Mouse (Mus musculus): ENCODE measurements around the gene Eif2s2. TPM values are rescaled to one million over a fixed set of nuclear protein-coding genes. Genes with fewer than 3 reads are reported as not detected.

Eif2s2 gene
- polyA plus RNA-seq, 1 experiment from 2014 or later: 106 TPM

DNA sequence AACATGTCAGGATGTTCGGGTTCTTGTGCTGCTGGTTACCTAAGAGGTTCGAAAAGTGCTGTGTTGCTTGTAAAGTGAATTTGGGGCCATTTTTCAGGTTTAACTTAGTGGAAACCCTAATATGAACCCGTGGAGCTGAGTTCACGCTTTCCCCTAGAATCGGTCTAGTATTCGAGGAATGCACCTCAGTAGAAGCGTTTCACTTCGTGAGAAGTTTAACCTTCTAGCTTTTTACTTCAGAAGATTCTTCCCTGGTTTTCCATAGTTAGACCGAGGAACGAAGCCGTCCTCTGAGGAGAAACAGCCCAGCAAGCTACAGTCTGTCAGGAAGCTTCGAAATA, 280 bp upstream of the Eif2s2 start:
- H3K27ac ChIP-seq: peak overlapping the region; percentile 50; the same call in 1 of the 2 replicates
- H3K36me3 ChIP-seq: peaks cover 14% of the 10 kb centered on the region
- ATAC-seq (ENCODE audit: low read depth): peak; percentile 2; the same call in 1 of the 2 replicates
- peak overlapping the region; percentile 73 for H3K9ac ChIP-seq
- 11% methylated on average over 12 of the region's 12 CpGs for WGBS (ENCODE audit: insufficient replicate concordance)
- peak overlapping the region; percentile 81 for H3K4me2 ChIP-seq
- H3K4me1 ChIP-seq (replicated peaks): peaks cover 30% of the 10 kb centered on the region
- no peaks in the 10 kb centered on the region for H3K9me3 ChIP-seq (replicated peaks)
- H3K27me3 ChIP-seq: peaks cover under 1% of the 10 kb centered on the region; the same call in 1 of the 2 replicates
- peak overlapping the region; percentile 95 for H3K4me3 ChIP-seq (replicated peaks)
- DNase-seq: no peak

DNA sequence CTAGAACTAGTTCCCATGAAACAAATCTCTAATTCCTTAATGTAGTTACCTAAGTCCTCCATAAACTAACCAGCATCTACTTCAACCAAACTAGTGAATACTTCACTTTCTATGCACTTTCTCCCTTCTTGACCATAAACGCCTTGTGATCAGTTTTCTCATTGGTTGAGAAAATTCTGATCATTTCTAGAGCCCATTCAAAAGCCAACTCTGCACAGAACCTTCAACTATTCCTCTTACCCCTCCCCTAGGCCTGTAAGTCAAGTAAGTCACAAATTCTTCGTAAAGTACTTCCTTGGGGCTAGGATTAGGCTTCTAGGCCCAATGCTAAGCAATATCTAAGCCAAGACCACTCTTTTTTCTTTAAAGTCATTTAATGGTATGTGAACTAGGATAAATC, 1.1 kb downstream of the Eif2s2 start:
- peak overlapping the region; percentile 77 for H3K4me2 ChIP-seq
- H3K9ac ChIP-seq: peak overlapping the region; percentile 99
- H3K4me3 ChIP-seq (replicated peaks): peak overlapping the region; percentile 95
- H3K27me3 ChIP-seq: no peaks in the 10 kb centered on the region
- no peaks in the 10 kb centered on the region for H3K9me3 ChIP-seq (replicated peaks)
- peak overlapping the region; percentile 95 for H3K27ac ChIP-seq
- H3K4me1 ChIP-seq (replicated peaks): peaks cover 30% of the 10 kb centered on the region
- DNase-seq (no peak), ATAC-seq (ENCODE audit: low read depth) (no peak)
- 1% methylated on average over 2 of the region's 2 CpGs for WGBS (ENCODE audit: insufficient replicate concordance)
- H3K36me3 ChIP-seq: peaks cover 24% of the 10 kb centered on the region

GRCm38 (mm10) chr2:154876621-154877020, 16.1 kb downstream of the Eif2s2 start:
- Histone ChIP-seq H3K27ac (no peak overlapping the region), H3K9me3 (replicated peaks) (no peaks in the 10 kb centered on the region), H3K4me2 (no peak overlapping the region), H3K27me3 (no peaks in the 10 kb centered on the region), H3K4me3 (replicated peaks) (no peak overlapping the region), H3K4me1 (replicated peaks) (0 out of 2 replicates have a peak, but pooled peaks cover 6% of the 10 kb centered on the region), H3K9ac (no peak overlapping the region), H3K36me3 (peaks cover 76% of the 10 kb centered on the region)
- WGBS (ENCODE audit: insufficient replicate concordance): 83% methylated on average over 2 of the region's 2 CpGs
- DNase-seq (no peak), ATAC-seq (ENCODE audit: low read depth) (no peak)

DNA sequence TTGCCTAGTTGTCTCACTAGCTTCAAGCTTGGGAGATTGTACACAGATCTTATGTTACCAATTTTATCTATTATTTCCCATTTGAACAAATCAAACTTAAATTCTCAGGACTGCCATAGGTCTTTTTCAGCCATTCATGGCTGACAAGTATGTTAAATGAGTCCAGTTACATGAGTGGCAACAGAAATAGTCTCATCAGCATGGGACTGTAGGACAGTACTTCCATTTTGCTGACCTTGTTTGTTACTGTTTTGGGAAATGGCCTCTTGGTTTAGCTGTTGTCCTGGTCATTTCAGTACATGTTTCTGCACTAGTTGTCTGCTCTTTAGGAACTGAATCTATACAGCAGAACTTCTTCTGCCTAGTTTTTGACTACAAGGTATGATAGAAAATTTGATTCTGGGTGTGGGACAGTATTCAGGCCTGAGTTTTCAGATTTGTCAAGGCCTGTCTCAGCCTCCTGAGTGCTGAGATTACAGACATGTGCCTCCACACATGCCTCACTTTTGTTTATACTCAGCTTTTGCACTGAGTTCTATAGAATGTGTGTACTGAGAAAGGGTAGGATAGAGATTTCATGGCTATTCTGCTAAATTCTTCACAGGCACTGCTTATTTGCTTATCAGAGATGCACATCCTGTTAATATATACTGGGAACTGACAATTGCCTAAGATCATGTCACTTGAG, 22.6 kb downstream of the Eif2s2 start:
- Histone ChIP-seq H3K36me3 (peaks cover 92% of the 10 kb centered on the region), H3K9ac (no peak overlapping the region), H3K9me3 (replicated peaks) (no peaks in the 10 kb centered on the region), H3K27me3 (no peaks in the 10 kb centered on the region), H3K4me2 (no peak overlapping the region), H3K4me1 (replicated peaks) (no peaks in the 10 kb centered on the region), H3K4me3 (replicated peaks) (no peak overlapping the region), H3K27ac (no peak overlapping the region)
- ATAC-seq (ENCODE audit: low read depth) (no peak), DNase-seq (no peak)

GRCm38 (mm10) chr2:154868106-154868505, 24.6 kb downstream of the Eif2s2 start:
- no peaks in the 10 kb centered on the region for H3K9me3 ChIP-seq (replicated peaks)
- no peak overlapping the region for H3K27ac ChIP-seq
- ATAC-seq (ENCODE audit: low read depth) (no peak), DNase-seq (no peak)
- no peak overlapping the region for H3K9ac ChIP-seq
- whole genome bisulfite sequencing (ENCODE audit: insufficient replicate concordance): 94% methylated on average over 1 of the region's 1 CpGs
- no peak overlapping the region for H3K4me3 ChIP-seq (replicated peaks)
- H3K4me1 ChIP-seq (replicated peaks): no peaks in the 10 kb centered on the region
- no peak overlapping the region for H3K4me2 ChIP-seq
- peaks cover 97% of the 10 kb centered on the region for H3K36me3 ChIP-seq
- no peaks in the 10 kb centered on the region for H3K27me3 ChIP-seq

DNA sequence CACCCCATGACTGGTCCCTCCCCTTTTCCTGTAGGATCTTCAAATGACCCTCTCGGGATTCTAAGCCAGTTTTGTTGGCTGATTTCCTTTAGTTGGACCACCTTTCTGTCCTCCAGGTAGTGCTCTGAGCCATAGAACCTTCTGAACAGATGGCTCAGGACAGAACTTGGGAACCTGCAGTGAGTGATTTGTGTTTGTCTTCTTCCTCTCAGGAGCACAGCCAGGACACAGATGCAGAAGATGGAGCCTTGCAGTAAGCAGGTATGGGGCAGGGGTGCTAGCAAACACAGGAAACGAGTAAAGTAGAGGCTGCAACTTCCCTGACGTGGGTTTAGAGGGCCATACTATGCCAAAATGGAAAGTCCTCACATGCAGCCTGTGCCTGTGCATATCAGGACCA, 27.0 kb downstream of the Eif2s2 start:
- Histone ChIP-seq H3K27ac (no peak overlapping the region), H3K4me2 (no peak overlapping the region), H3K36me3 (peaks cover 99% of the 10 kb centered on the region), H3K9me3 (replicated peaks) (no peaks in the 10 kb centered on the region), H3K4me3 (replicated peaks) (no peak overlapping the region), H3K9ac (no peak overlapping the region), H3K4me1 (replicated peaks) (no peaks in the 10 kb centered on the region), H3K27me3 (no peaks in the 10 kb centered on the region)
- no peak for DNase-seq
- 74% methylated on average over 3 of the region's 3 CpGs for WGBS (ENCODE audit: insufficient replicate concordance)
- no peak for ATAC-seq (ENCODE audit: low read depth)

DNA sequence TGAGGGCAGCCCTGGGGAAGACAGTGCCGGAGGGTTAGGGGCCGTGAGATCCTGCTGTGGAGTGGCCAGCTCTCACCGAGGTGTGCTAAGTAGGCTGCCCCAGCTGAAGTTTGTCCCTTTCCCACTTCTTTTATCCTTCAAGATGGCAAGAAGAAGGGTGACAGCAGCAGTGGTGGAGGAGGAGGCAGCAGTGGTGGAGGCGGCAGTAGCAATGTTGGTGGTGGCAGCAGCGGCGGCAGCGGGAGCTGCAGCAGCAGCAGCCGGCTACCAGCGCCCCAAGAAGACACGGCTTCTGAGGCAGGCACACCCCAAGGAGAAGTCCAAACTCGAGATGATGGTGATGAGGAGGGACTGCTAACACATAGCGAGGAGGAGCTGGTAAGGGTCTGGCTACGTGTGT, 29.1 kb downstream of the Eif2s2 start:
- H3K4me2 ChIP-seq: no peak overlapping the region
- H3K9me3 ChIP-seq (replicated peaks): no peaks in the 10 kb centered on the region
- ATAC-seq (ENCODE audit: low read depth) (no peak), DNase-seq (no peak)
- H3K27me3 ChIP-seq: no peaks in the 10 kb centered on the region
- no peak overlapping the region for H3K27ac ChIP-seq
- H3K9ac ChIP-seq: no peak overlapping the region
- WGBS (ENCODE audit: insufficient replicate concordance): 91% methylated on average over 13 of the region's 13 CpGs
- no peak overlapping the region for H3K4me3 ChIP-seq (replicated peaks)
- peaks cover 98% of the 10 kb centered on the region for H3K36me3 ChIP-seq
- no peaks in the 10 kb centered on the region for H3K4me1 ChIP-seq (replicated peaks)

GRCm38 (mm10) chr2:154855383-154855782, 37.4 kb downstream of the Eif2s2 start:
- Histone ChIP-seq H3K27ac (no peak overlapping the region), H3K4me3 (replicated peaks) (no peak overlapping the region), H3K9me3 (replicated peaks) (no peaks in the 10 kb centered on the region), H3K4me2 (no peak overlapping the region), H3K36me3 (peaks cover 48% of the 10 kb centered on the region), H3K27me3 (no peaks in the 10 kb centered on the region), H3K4me1 (replicated peaks) (peaks cover 25% of the 10 kb centered on the region), H3K9ac (no peak overlapping the region)
- ATAC-seq (ENCODE audit: low read depth): no peak
- 97% methylated on average over 1 of the region's 1 CpGs for WGBS (ENCODE audit: insufficient replicate concordance)
- DNase-seq: no peak

DNA sequence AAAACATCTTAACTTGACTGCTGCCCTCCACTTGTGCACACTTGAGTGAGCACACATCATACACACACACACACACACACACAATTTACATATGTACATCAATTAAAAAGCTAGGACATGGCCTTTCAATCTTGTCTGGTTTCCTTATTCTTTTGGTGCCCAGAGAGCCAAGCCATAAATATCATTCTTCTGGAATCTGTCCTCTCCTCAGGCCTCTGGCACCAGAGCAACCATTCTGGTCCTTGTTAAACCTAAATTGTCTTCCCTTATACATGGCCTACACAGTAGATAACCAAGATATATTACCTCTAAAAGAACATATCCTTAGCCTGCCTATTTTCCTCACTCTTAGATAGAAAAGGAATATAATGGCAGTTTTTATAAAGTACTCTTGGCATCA, 44.6 kb downstream of the Eif2s2 start:
- Histone ChIP-seq H3K9me3 (replicated peaks) (no peaks in the 10 kb centered on the region), H3K4me3 (replicated peaks) (no peak overlapping the region), H3K9ac (no peak overlapping the region), H3K4me1 (replicated peaks) (peaks cover 7% of the 10 kb centered on the region), H3K27ac (no peak overlapping the region), H3K36me3 (peaks cover 37% of the 10 kb centered on the region), H3K27me3 (no peaks in the 10 kb centered on the region), H3K4me2 (no peak overlapping the region)
- no peak for ATAC-seq (ENCODE audit: low read depth)
- DNase-seq: no peak

DNA sequence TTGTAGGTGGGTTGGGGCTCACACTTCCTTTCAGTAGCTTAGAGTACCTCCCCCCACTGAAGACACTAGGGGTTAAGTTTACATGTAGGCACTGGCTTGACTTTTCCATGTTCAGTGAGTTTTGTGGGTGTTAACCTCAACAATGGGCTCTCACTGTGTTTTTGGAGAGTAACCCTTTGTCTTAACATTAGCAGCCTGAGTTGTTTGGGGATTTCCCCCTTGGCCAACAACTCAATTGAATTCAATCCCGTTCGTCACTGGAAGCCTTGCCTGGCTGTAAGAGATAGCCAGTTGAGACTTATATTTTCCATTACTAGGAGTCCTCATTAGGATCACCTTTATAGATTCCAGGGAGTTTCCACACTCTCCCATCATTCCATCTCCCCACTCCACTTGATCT, 56.2 kb downstream of the Eif2s2 start:
- no peak for ATAC-seq (ENCODE audit: low read depth)
- H3K4me3 ChIP-seq (replicated peaks): no peak overlapping the region
- WGBS (ENCODE audit: insufficient replicate concordance): 84% methylated on average over 2 of the region's 2 CpGs
- H3K4me2 ChIP-seq: no peak overlapping the region
- no peaks in the 10 kb centered on the region for H3K27me3 ChIP-seq
- DNase-seq: no peak
- H3K4me1 ChIP-seq (replicated peaks): peaks cover 24% of the 10 kb centered on the region
- H3K36me3 ChIP-seq: peaks cover 27% of the 10 kb centered on the region
- H3K9ac ChIP-seq: no peak overlapping the region
- no peak overlapping the region for H3K27ac ChIP-seq
- H3K9me3 ChIP-seq (replicated peaks): no peaks in the 10 kb centered on the region

- 89% methylated on average over 6 of the region's 6 CpGs for WGBS (ENCODE audit: insufficient replicate concordance)
- Histone ChIP-seq H3K27ac (no peak overlapping the region), H3K9me3 (replicated peaks) (no peaks in the 10 kb centered on the region), H3K9ac (no peak overlapping the region), H3K27me3 (no peaks in the 10 kb centered on the region), H3K36me3 (peaks cover 30% of the 10 kb centered on the region), H3K4me2 (no peak overlapping the region), H3K4me1 (replicated peaks) (peaks cover 46% of the 10 kb centered on the region), H3K4me3 (replicated peaks) (no peak overlapping the region)
- DNase-seq (no peak), ATAC-seq (ENCODE audit: low read depth) (no peak)
These were observed 58.4 kb downstream of the Eif2s2 start for GRCm38 (mm10) chr2:154834149-154834865.

GRCm38 (mm10) chr2:154832471-154832870, 60.3 kb downstream of the Eif2s2 start:
- Histone ChIP-seq H3K27ac (no peak overlapping the region), H3K9ac (peak overlapping the region; percentile 23; the same call in 1 of the 2 replicates), H3K4me1 (replicated peaks) (peaks cover 49% of the 10 kb centered on the region), H3K27me3 (no peaks in the 10 kb centered on the region), H3K4me2 (peak overlapping the region; percentile 21; the same call in 1 of the 2 replicates), H3K36me3 (peaks cover 32% of the 10 kb centered on the region), H3K9me3 (replicated peaks) (no peaks in the 10 kb centered on the region), H3K4me3 (replicated peaks) (no peak overlapping the region)
- ATAC-seq (ENCODE audit: low read depth) (0 out of 2 replicates have a peak, but pooled peaks have one; percentile 55), DNase-seq (no peak)
- 43% methylated on average over 4 of the region's 4 CpGs for WGBS (ENCODE audit: insufficient replicate concordance)
